Mouse (Mus musculus) kidney, embryonic 16.5 days (tissue): ENCODE results near the gene Lurap1. TPM values are rescaled to one million over a fixed set of nuclear protein-coding genes. Genes with fewer than 3 reads are reported as not detected.

Experiments
- ATAC-seq: fragments of 200-750 bp; cut with Nextera tagmentation; 2 replicates; pipeline ENCODE4 v1.8.0; 2017; ENCODE audit warnings: moderate TSS enrichment; ENCODE audit not compliant: low FRiP score, low TSS enrichment
- H3K27ac ChIP-seq: fragments of 300-500 bp; sonication (generic); 2 replicates; pipeline ENCODE4 v1.5.1; 2014; ENCODE audit warnings: low read length
- H3K27me3 ChIP-seq: fragments of 300-500 bp; sonication (generic); 2 replicates; pipeline ENCODE4 v1.6.1; 2014; ENCODE audit warnings: low read length, control low read depth, mixed read lengths; ENCODE audit not compliant: insufficient read depth
- H3K36me3 ChIP-seq: fragments of 300-500 bp; sonication (generic); 2 replicates; pipeline ENCODE4 v1.6.1; 2014; ENCODE audit warnings: low read length, control low read depth, mixed read lengths; ENCODE audit not compliant: insufficient read depth
- H3K4me1 ChIP-seq: fragments of 300-500 bp; sonication (generic); 2 replicates; pipeline ENCODE4 v1.6.1; 2014; ENCODE audit warnings: low read length, control low read depth, mixed read lengths; ENCODE audit not compliant: insufficient read depth
- H3K4me2 ChIP-seq: fragments of 300-500 bp; sonication (generic); replicated peaks from 2 replicates; pipeline ENCODE4 v1.6.1; 2014; ENCODE audit warnings: low read depth, low read length
- H3K4me3 ChIP-seq: fragments of 300-500 bp; sonication (generic); 2 replicates; pipeline ENCODE4 v1.5.1; 2014; ENCODE audit warnings: mild to moderate bottlenecking, low read length
- H3K9ac ChIP-seq: fragments of 300-500 bp; sonication (generic); replicated peaks from 2 replicates; pipeline ENCODE4 v1.6.1; 2014; ENCODE audit warnings: low read length
- H3K9me3 ChIP-seq: fragments of 300-500 bp; sonication (generic); 2 replicates; pipeline ENCODE4 v1.6.1; 2016; ENCODE audit warnings: low read length, control low read depth
- WGBS: fragments of 180-500 bp; shearing (Covaris S2); extraction: QIAGEN DNeasy Blood & Tissue Kit; methylation state at CpG from one replicate; pipeline ENCODE4 v1.1.7; 2014; 5-methylcytosine and 5-hydroxymethylcytosine counted together
- polyA plus RNA-seq: library from polyadenylated mRNA; unstranded; fragments of >200 nt; fragmentation: Nextera tagmentation; extraction: Ambion mirVana; gene quantifications from 2 replicates; pipeline ENCODE4 v1.2.1, GENCODE M21; 2015

Gene Lurap1
- polyA plus RNA-seq, 1 experiment from 2014 or later: 3.8 TPM

DNA sequence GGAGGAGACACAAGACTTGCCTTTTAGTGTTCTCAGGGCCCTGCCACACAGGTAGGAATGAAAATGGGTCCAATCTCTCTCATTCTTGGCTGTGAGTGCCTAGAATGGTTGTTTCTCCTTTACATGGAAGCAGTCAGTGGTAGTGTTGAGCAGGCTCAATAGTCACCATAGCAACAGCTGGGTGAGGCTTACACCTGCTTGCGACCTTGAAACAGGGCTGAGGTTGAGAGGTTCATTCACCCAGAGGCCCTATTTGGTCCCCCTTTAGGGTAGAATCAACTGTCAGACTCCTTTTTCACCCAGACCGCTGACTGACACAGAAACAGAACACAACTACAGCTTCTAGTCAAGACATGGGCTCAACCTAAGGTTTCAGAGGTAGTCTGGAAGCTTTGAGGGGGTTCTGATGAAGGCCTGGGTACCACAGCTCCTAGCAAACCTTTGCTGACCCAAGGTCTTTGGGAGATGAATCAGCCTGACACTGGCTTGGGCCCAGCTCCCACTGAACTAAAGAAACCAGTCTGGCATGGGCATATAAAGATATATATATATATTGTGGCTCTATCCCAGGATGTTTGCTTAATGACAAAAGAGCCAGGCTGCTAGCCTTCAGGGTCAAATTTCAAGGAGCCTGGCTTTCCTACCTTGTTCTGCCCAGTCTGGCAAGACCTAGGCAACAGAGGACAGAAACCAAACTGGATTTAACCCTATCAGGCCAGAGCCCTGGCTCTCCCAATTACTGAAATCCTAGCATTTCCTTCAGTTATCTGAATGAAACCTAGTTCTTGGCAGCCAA is 13.8 kb upstream of the Lurap1 start:
- Histone ChIP-seq H3K4me1 (peaks cover 23% of the 10 kb centered on the region), H3K9me3 (no peaks in the 10 kb centered on the region), H3K4me3 (no peak overlapping the region), H3K9ac (no peak overlapping the region), H3K36me3 (peaks cover 8% of the 10 kb centered on the region; the same call in 1 of the 2 replicates), H3K27ac (peak overlapping the region; percentile 22; the same call in 1 of the 2 replicates), H3K27me3 (no peaks in the 10 kb centered on the region), H3K4me2 (no peak overlapping the region)
- no peak for ATAC-seq
- WGBS: 76% methylated on average over 2 of the region's 2 CpGs

DNA sequence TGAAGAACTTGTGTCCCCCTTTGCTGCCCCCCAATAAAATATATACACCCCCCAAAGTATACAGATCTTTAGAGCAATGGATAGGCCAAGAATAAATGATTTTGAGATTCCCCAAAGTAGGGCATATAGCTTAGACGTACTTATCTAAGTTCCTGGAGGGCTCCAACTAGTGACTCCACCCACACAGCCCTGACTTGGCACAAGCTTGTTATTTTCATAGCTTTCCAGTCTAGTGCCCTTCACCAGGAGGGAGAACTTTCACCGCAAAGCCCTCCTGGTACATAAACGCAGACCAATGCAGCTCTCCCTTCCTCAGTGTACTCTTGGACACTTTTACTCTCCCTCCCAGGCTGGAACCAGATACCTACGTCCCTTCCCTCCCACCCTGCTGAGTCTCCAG is 11.0 kb upstream of the Lurap1 start:
- H3K36me3 ChIP-seq: peaks cover 33% of the 10 kb centered on the region
- no peaks in the 10 kb centered on the region for H3K9me3 ChIP-seq
- no peak overlapping the region for H3K4me2 ChIP-seq
- no peaks in the 10 kb centered on the region for H3K27me3 ChIP-seq
- no peak overlapping the region for H3K9ac ChIP-seq
- peaks cover 24% of the 10 kb centered on the region for H3K4me1 ChIP-seq
- ATAC-seq: no peak
- WGBS: 46% methylated on average over 4 of the region's 4 CpGs
- no peak overlapping the region for H3K4me3 ChIP-seq
- H3K27ac ChIP-seq: no peak overlapping the region; the same call in 1 of the 2 replicates

DNA sequence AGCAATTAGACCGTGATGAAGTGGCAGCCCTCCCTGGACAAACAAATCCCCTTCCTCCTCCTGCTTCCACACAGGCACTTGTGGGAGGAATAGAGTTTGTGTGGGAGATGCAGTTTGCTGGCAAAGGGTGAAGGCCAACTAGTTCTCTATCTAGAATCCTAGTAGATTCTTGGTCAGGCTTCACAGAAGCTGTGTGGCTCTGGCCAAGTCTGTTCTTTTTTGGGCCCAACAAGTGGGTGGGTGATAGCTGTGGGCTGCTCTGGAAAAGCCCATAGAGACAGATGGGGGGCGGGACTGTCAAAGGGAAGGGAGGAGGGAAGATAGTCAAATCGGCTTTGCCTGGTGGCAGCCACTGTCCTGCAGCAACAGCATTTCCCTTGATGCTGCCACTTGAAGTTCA is 9.6 kb upstream of the Lurap1 start:
- H3K4me2 ChIP-seq: no peak overlapping the region

DNA sequence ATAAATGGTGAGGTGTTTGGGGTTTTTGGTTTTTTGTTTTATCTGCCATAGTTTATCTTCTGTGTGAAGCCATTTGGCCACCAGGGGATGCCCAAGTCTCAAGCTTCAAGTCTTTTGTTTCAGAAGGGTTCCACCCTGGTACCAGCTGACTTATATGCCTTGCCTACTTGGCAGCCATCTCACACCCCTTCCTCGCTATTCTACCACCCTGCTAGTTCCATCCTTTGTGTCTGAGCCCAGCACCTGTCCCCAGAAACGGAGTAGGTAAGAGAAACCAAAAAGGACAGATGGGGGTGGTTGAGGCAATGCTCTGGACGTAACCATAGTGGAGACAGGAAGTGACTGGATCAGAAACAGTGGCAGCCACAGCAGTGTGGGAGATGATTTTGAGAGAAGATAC is 8.8 kb upstream of the Lurap1 start:
- peaks cover 17% of the 10 kb centered on the region for H3K4me1 ChIP-seq
- 80% methylated on average over 3 of the region's 3 CpGs for WGBS
- no peaks in the 10 kb centered on the region for H3K9me3 ChIP-seq
- peaks cover 55% of the 10 kb centered on the region for H3K36me3 ChIP-seq
- H3K27me3 ChIP-seq: no peaks in the 10 kb centered on the region
- no peak overlapping the region for H3K27ac ChIP-seq
- H3K4me2 ChIP-seq: no peak overlapping the region
- no peak overlapping the region for H3K9ac ChIP-seq
- ATAC-seq: no peak
- H3K4me3 ChIP-seq: no peak overlapping the region

More for the DNA sequence above, 9.6 kb upstream of the Lurap1 start:
- Histone ChIP-seq H3K27me3 (no peaks in the 10 kb centered on the region), H3K27ac (no peak overlapping the region), H3K9ac (no peak overlapping the region), H3K36me3 (peaks cover 47% of the 10 kb centered on the region), H3K9me3 (no peaks in the 10 kb centered on the region), H3K4me3 (no peak overlapping the region), H3K4me1 (peaks cover 21% of the 10 kb centered on the region)
- ATAC-seq: no peak
- 69% methylated on average over 3 of the region's 3 CpGs for WGBS

DNA sequence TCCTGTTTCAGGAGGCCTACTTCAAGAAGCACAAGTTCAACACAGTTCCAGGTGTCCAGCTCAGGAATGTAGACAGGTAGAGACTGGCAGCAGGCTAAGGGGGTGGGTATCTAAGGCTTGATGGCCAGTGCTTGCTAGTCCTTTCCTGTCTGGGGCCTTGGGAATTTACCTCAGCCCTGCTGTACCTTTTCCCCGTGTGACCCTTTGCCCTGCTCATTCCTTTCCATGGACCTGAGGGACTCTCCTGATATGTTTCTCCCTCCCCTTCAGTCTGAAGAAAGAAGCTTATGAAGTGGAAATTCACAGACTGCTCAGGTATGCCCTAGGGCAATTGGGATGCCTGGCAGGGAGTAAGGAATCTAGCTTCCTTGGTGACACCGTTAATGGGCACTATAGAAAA is 6.7 kb upstream of the Lurap1 start:
- Histone ChIP-seq H3K4me3 (no peak overlapping the region), H3K4me2 (no peak overlapping the region), H3K36me3 (peaks cover 76% of the 10 kb centered on the region), H3K4me1 (peaks cover 14% of the 10 kb centered on the region), H3K9ac (no peak overlapping the region), H3K9me3 (no peaks in the 10 kb centered on the region), H3K27me3 (no peaks in the 10 kb centered on the region), H3K27ac (peak overlapping the region; percentile 31; the same call in 1 of the 2 replicates)
- WGBS: 87% methylated on average over 2 of the region's 2 CpGs
- ATAC-seq: no peak

DNA sequence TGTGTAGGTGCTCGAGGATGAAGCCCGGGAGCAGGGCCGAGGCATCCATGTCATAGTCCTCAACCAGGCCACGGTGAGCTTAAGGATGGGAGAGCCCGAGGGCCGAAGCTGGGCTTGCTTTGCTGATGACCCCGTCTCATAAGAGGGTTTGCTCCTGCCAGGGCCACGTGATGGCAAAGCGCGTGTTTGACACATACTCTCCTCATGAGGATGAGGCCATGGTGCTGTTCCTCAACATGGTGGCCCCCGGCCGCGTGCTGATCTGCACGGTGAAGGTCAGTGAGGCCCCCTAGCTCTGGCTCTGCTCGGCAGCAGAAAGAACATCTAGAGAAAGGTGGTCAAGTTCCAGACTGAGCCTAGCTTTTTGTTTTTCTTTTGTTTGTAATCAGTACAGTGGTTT is 1.6 kb upstream of the Lurap1 start:
- no peak for ATAC-seq
- Histone ChIP-seq H3K27me3 (no peaks in the 10 kb centered on the region), H3K36me3 (peaks cover 59% of the 10 kb centered on the region), H3K4me3 (no peak overlapping the region), H3K4me2 (no peak overlapping the region), H3K27ac (no peak overlapping the region), H3K9me3 (no peaks in the 10 kb centered on the region), H3K9ac (no peak overlapping the region), H3K4me1 (peaks cover 12% of the 10 kb centered on the region)
- 94% methylated on average over 15 of the region's 15 CpGs for WGBS

DNA sequence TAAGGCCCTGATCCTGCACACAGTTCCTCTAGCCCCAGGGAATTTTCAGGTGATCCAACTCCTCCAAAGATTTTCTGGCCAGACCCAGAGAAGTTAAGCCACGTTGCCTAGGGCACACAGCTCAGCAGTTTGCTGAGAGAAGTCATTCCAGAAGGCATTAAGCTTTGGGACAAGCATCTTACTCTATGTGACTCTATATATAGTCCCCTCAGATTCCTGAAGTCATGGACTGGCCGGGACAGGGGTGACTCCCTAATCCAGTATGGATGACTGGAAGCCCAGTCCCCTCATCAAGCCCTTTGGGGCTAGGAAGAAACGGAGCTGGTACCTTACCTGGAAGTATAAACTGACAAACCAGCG is 296 bp downstream of the Lurap1 start:
- 14% methylated on average over 4 of the region's 4 CpGs for WGBS
- peak overlapping the region; percentile 92 for H3K27ac ChIP-seq
- H3K4me3 ChIP-seq: peak overlapping the region; percentile 90
- H3K4me2 ChIP-seq: peak overlapping the region; percentile 65
- no peaks in the 10 kb centered on the region for H3K9me3 ChIP-seq
- 0 out of 2 replicates have a peak, but pooled peaks have one; percentile 2 for ATAC-seq
- no peaks in the 10 kb centered on the region for H3K27me3 ChIP-seq
- H3K4me1 ChIP-seq: peaks cover 12% of the 10 kb centered on the region
- peak overlapping the region; percentile 97 for H3K9ac ChIP-seq
- peaks cover 41% of the 10 kb centered on the region for H3K36me3 ChIP-seq

DNA sequence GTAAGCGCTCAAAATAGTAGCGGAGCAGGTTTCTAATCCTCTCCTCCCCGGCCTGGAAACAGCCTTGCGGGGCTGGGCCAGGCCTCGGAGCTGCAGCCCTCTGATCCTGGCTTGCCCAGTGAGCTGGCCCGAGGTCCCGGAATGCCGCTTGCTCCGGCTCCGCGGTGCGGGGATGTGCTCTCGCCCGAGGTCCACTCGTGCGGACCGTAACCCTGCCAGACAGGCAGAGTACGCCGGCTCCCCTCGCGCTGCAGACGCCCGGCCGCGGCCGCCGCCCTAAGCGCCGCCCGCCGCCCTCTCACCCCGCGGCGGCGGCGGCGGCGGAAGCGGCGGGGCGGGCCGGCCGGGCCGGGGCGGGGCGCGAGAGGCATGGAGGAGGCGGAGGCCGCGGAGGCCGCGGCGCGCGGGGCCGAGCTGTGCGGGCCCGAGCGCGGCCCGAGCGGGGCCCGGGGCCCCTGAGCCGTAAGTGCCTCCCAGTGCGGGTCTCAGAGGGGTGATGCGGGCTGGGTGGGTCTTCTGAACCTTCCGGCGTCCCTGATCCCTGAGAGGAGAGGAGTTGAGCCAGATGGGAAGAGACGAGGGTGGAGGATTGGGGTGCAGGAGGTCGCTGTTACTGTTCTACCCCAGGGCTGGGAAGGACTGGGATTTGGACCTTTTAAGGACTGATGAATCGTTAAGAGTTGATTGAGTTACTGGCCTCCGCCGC is 829 bp downstream of the Lurap1 start:
- whole genome bisulfite sequencing: under 1% methylated on average over 49 of the region's 73 CpGs
- no peaks in the 10 kb centered on the region for H3K9me3 ChIP-seq
- H3K4me3 ChIP-seq: peak overlapping the region; percentile 90
- peak overlapping the region; percentile 92 for H3K27ac ChIP-seq
- ATAC-seq: peak; percentile 95
- peaks cover 12% of the 10 kb centered on the region for H3K4me1 ChIP-seq
- no peaks in the 10 kb centered on the region for H3K27me3 ChIP-seq
- peak overlapping the region; percentile 65 for H3K4me2 ChIP-seq
- peaks cover 36% of the 10 kb centered on the region for H3K36me3 ChIP-seq
- peak overlapping the region; percentile 97 for H3K9ac ChIP-seq

DNA sequence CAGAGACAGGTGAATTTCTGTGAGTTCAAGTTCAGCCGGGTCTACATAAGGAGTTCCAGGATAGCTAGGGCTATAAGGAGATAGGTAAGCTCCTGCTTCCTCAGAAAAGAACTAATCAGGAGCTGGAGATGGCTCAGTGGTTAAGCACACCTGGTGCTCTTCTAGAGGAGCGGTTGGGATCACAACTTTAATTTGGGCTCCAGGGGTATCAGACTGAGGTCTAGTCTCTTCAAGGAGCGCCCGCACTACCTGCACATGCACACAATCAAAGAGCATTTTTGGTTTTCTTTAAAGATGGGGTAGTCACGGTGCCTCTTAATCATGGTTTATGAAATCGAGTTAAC is 1.4 kb downstream of the Lurap1 start:
- ATAC-seq: 0 out of 2 replicates have a peak, but pooled peaks have one; percentile 3
- peak overlapping the region; percentile 92 for H3K27ac ChIP-seq

More for the DNA sequence above, 1.4 kb downstream of the Lurap1 start:
- peaks cover 30% of the 10 kb centered on the region for H3K36me3 ChIP-seq
- H3K27me3 ChIP-seq: no peaks in the 10 kb centered on the region
- peak overlapping the region; percentile 97 for H3K9ac ChIP-seq
- no peaks in the 10 kb centered on the region for H3K9me3 ChIP-seq
- H3K4me2 ChIP-seq: peak overlapping the region; percentile 65
- WGBS: 16% methylated on average over 6 of the region's 6 CpGs
- peak overlapping the region; percentile 90 for H3K4me3 ChIP-seq
- peaks cover 12% of the 10 kb centered on the region for H3K4me1 ChIP-seq
